Mouse (Mus musculus) kidney, adult 2 months (tissue): ENCODE results near the gene Troap.

Experiments
- CTCF ChIP-seq: fragments of 200-500 bp; conservative IDR thresholded peaks from 2 replicates; pipeline ENCODE4 v1.5.1; 2011; ENCODE audit warnings: low read depth, mild to moderate bottlenecking, control low read depth, low read length, moderate library complexity, mixed read lengths; ENCODE audit not compliant: insufficient read depth, insufficient read length
- POLR2A ChIP-seq: fragments of 200-500 bp; IDR thresholded peaks from one replicate; pipeline ENCODE4 v1.6.1; 2011; ENCODE audit warnings: low read depth, low read length, control low read depth

DNA sequence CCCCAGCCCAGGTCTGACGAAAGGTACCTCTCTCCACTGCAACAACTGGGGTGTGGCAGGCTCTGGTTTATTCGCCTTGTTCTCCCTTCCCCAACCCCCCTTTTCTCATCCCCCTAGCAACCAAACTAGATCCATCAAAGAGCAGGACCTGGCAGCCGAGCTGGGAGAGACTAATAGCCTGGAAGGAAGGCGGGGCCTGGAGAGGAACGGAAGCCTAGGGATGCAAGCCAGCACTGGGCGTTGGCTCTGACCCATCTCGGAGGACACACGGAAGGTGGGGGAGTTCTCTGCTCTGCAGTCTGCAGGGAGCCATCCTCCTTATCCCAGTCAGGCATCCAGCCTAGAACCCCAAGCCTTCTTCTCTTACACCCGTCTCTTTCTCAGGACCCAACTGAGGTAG lies 21.0 kb upstream of the Troap start:
- TF ChIP-seq POLR2A (no peak), CTCF (no peak)
